Mouse (Mus musculus) right cerebral cortex, postnatal 36 days (tissue): Measurements from ENCODE around the gene Zfp865.
"Not testable (repeated sequence)": the region's sequence is repeated elsewhere in the genome, so short reads cannot be mapped to it uniquely, and the experiment has no call there.

Experiments
- DNase-seq, 2 experiments: peaks; one replicate each; pipeline ENCODE4 v3.0.0; 2022; ENCODE audit warnings: low spot score in 2 of 2, mixed read lengths in 1 of 2

The Zfp865 gene

GRCm38 (mm10) chr7:5051193-5052192 is 31.3 kb downstream of the Zfp865 start, which contains the start of gene Zfp580:
Gene Zfp580 (plus strand): TSS chr7:5051538.
- DNase-seq: peak in 1 of 2 experiments; percentile 63

GRCm38 (mm10) chr7:5052438-5052837 is 32.3 kb downstream of the Zfp865 start:
- DNase-seq: no peak

GRCm38 (mm10) chr7:5052931-5053343 is 32.8 kb downstream of the Zfp865 start:
- no peak for DNase-seq

- no peak for DNase-seq
These were observed 33.4 kb downstream of the Zfp865 start for GRCm38 (mm10) chr7:5053456-5054179.

GRCm38 (mm10) chr7:5056651-5057263 is 36.6 kb downstream of the Zfp865 start:
- DNase-seq: peak; percentile 44 to 53

GRCm38 (mm10) chr7:5057381-5057780 is 37.2 kb downstream of the Zfp865 start:
- DNase-seq: no peak

- DNase-seq: no peak
These were observed 37.6 kb downstream of the Zfp865 start for GRCm38 (mm10) chr7:5057804-5058203.

GRCm38 (mm10) chr7:5058631-5059030 is 38.5 kb downstream of the Zfp865 start:
- no peak for DNase-seq

- no peak for DNase-seq
These were observed 39.2 kb downstream of the Zfp865 start for GRCm38 (mm10) chr7:5059421-5059820.

GRCm38 (mm10) chr7:5060239-5060731 is 40.1 kb downstream of the Zfp865 start:
- DNase-seq: peak; percentile 73 to 76

GRCm38 (mm10) chr7:5060944-5061773 is 41.0 kb downstream of the Zfp865 start:
- peak; percentile 97 for DNase-seq

- peak; percentile 90 to 92 for DNase-seq
These were observed 41.7 kb downstream of the Zfp865 start, which contains the start of gene U2af2 for GRCm38 (mm10) chr7:5061774-5062359. Gene U2af2 (plus strand): TSS chr7:5062143.

GRCm38 (mm10) chr7:5062360-5063001 is 42.3 kb downstream of the Zfp865 start:
- DNase-seq: no peak

GRCm38 (mm10) chr7:5064886-5065285 is 44.7 kb downstream of the Zfp865 start:
- DNase-seq: no peak

- DNase-seq: no peak
These were observed 53.4 kb downstream of the Zfp865 start for GRCm38 (mm10) chr7:5073586-5073985.

GRCm38 (mm10) chr7:5074984-5075383 is 54.8 kb downstream of the Zfp865 start:
- DNase-seq: no peak

GRCm38 (mm10) chr7:5076931-5077330 is 56.8 kb downstream of the Zfp865 start:
- DNase-seq: no peak

GRCm38 (mm10) chr7:5079365-5080009 is 59.3 kb downstream of the Zfp865 start:
- DNase-seq: not testable (repeated sequence)

- DNase-seq: peak; percentile 95 to 96
These were observed 60.0 kb downstream of the Zfp865 start, which contains the start of gene Epn1 for GRCm38 (mm10) chr7:5080010-5080751. Gene Epn1 (plus strand): TSS chr7:5080235.
